Mouse (Mus musculus) NIH3T3 (cell line): ENCODE results near the gene Yif1a.

Source experiments
- DNase-seq: peaks from one replicate; pipeline ENCODE4 v3.0.0-alpha.2; 2012; ENCODE audit warnings: low read depth

The Yif1a gene

GRCm38 (mm10) chr19:5060365-5061330, 27.7 kb upstream of the Yif1a start:
- peak; percentile 83 for DNase-seq

DNA sequence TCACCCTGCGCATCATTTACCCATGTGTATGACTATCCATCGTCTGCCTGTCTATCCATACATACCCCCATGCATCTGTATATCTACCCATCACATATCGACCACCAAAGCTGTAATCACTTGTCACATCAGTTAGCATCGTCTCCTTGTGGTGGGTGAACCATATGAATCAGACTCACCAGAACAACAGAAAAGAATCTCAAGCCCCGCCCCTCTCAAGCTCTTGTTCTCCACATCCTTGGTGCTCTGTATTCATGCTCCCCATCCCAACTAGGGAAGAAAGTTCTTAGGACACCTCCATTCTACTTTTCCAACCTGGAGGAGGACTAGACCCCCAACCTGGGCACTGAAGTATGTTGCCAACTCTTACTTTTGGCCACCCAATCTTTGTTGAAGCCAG, 26.3 kb upstream of the Yif1a start:
- DNase-seq, result peak; percentile 69

GRCm38 (mm10) chr19:5062446-5062845, 25.9 kb upstream of the Yif1a start:
- peak; percentile 89 for DNase-seq

DNA sequence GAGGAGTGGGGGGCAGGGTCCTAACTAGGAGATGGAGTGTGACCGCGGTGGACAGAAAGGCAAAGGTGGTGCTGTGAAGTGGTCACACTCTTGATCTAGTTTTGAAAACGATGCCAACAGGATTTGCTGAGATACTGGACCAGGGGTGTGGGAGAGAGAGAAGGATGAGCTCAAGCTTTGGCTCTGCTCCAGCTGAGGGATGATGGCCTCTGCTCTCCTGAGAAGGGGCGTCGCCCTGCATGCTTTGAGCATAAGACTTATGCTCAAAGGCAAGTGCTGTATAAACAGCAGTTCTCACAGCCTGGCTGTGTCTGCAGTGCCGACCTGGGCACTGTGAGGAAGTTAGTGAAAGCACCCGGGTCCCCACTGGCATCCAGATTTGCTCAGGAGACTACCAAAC, 23.2 kb upstream of the Yif1a start:
- DNase-seq, result peak; percentile 83

DNA sequence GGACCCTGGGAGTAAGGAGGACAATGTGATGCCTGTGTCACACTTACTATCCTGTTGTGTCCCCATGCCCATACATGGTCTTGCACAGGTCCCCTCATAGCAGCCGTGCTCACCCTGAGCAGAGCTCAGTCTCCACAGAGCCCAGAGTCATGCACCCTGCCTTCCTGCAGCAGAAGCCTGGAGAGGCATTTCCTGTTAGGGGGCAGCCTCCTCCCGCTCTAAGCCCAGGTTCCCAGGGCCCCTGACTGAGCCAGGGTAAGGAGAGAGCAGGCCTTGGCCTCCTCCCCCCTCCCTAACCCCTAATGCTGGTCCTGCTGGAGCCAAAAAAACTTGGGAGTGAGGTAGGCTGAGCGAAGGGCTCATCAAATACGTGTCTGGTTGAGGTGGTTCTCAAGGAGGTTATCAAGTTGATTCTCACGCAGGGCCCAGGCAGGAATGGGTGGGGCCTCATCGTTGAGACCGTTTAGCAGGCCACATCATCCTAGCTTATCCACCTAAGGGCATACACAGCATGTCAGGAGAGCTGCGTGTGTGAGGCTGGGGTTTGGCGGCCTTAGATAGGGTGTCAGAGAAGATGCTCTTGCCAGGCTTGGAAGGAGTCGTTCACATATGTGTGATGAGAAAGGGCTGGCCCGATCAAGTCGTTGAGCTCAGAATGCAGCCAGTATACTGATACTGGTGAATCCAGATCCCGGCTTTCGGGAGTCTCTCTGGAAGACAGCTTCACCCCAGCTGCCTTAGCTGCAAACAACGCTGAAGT, 21.1 kb upstream of the Yif1a start:
- DNase-seq, result no peak

GRCm38 (mm10) chr19:5067867-5068569, 20.3 kb upstream of the Yif1a start, which contains the start of gene Cd248:
Cd248 (plus strand) TSS chr19:5068078.
- peak; percentile 98 for DNase-seq

GRCm38 (mm10) chr19:5068570-5069234, 19.6 kb upstream of the Yif1a start:
- peak; percentile 78 for DNase-seq

GRCm38 (mm10) chr19:5069486-5069885, 18.9 kb upstream of the Yif1a start:
- no peak for DNase-seq

DNA sequence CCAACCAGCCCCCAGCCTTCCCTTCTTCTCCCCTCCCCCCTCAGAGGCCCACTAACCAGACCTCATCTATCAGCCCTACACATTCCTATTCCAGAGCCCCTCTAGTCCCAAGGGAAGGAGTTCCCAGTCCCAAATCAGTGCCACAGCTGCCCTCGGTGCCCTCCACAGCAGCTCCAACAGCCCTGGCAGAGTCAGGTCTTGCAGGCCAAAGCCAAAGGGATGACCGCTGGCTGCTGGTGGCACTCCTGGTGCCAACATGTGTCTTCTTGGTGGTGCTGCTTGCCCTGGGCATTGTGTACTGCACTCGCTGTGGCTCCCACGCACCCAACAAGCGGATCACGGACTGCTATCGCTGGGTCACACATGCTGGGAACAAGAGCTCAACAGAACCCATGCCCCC, 18.4 kb upstream of the Yif1a start:
- DNase-seq, result no peak

- DNase-seq, result no peak
Measured at GRCm38 (mm10) chr19:5071077-5071476, 17.3 kb upstream of the Yif1a start.

DNA sequence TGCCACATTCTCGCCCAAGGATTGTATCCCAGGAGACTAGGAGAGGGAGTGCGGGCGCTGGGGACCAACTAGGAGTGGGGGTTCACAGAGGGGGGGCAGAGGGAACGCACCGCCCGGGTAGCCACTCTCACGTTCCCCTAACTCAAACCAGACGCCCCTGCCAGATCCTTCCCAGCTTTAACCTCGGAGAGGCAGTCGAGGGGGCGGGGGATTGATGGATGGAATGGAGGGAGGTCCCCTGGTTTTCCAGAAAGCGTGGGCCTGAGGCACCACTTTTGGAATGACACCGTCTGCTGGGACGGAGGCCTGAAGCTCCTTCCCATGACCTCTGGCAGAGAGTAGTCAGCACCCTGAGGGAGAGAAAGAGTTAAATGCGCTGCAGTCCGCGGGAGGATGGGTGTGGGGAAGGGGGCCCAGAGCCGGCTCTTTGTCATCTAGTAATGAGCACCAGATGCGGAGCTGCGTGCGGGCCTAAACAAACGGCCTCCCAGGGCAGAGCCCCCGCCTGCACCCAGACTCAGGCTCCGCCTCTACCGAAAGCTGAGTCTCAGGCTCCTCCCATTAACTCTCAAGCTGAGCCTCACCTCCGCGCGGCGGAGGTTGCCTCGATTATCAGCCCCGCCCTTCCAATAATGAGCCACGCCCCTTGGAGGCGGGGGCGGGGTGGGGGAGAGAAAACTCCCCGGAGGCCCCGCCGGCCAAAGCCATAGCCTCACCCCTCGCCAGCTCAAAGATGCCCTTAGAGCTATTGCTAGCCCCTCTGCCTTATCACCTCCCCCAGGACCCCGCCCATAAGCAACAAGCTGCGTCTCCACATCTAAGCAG, 16.6 kb upstream of the Yif1a start:
- DNase-seq, result peak; percentile 100

- peak; percentile 90 for DNase-seq
Measured at GRCm38 (mm10) chr19:5072389-5073019, 15.8 kb upstream of the Yif1a start.

GRCm38 (mm10) chr19:5073028-5073427, 15.3 kb upstream of the Yif1a start:
- peak; percentile 89 for DNase-seq

- no peak for DNase-seq
Measured at GRCm38 (mm10) chr19:5073518-5073917, 14.8 kb upstream of the Yif1a start.

DNA sequence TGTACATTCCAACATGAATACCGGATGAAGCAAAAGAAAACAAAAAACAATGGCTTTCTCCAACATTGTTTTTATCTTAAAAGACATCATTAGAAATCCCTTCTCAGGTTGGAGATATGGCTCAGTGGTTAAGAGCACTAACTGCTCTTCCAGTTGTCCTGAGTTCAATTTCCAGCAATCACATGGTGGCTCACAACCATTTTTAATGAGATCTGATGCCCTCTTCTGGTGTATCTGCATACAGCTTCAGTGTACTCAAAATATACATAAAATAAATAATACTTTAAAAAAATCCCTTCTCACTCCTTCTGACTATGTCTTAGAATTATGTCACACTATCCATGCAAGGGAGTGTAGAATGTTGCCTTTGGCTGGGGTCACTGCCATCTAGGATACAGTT, 9.1 kb upstream of the Yif1a start:
- peak; percentile 57 for DNase-seq

- no peak for DNase-seq
Measured at GRCm38 (mm10) chr19:5082005-5082404, 6.3 kb upstream of the Yif1a start.

- no peak for DNase-seq
Measured at GRCm38 (mm10) chr19:5082596-5082995, 5.7 kb upstream of the Yif1a start.

- DNase-seq, result no peak
Measured at GRCm38 (mm10) chr19:5083961-5084833, 4.1 kb upstream of the Yif1a start.

- no peak for DNase-seq
Measured at GRCm38 (mm10) chr19:5084834-5085144, 3.5 kb upstream of the Yif1a start.
